Mouse (Mus musculus): ENCODE measurements around the gene Cga. TPM values are rescaled to one million over a fixed set of nuclear protein-coding genes. Genes with fewer than 3 reads are reported as not detected.

The Cga gene
- total and polyA plus RNA-seq, 3 experiments, result not detected

DNA sequence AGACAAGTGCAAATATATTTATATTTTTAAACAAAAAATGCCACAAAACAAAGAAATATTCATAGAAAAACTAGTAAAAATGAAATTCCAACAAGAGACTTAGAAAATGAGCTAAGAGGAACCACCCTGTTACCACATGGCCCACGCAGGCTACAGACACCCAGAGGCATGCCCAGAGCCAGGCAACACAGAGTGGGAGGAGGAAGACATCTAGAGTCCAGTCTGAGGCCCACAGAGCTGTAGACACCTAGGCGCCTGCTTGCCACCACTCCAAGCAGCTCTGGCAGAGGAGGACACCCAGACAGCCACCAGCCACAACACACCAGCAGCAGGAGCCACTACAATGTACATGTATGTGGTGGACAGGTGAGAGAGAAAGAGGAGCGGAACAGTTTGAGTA lies 34.7 kb upstream of the Cga start:
- H3K4me3 ChIP-seq, result no peak overlapping the region
- peaks cover 6% of the 10 kb centered on the region for H3K79me2 ChIP-seq (replicated peaks; ENCODE audit: control insufficient read depth, insufficient read depth, low read length)
- H3K27me3 ChIP-seq (ENCODE audit: control insufficient read depth, insufficient read depth, low read length), result no peaks in the 10 kb centered on the region
- H3K36me3 ChIP-seq (ENCODE audit: control insufficient read depth, insufficient read depth, low read length), result peaks cover 7% of the 10 kb centered on the region
- H3K27ac ChIP-seq, result no peak overlapping the region
- 87% methylated on average over 3 of the region's 3 CpGs for WGBS
- TF ChIP-seq CTCF (IDR thresholded peaks at IDR 0.05) (no peak), POLR2A (IDR thresholded peaks at IDR 0.05; ENCODE audit: insufficient read depth, low read depth, low read length) (no peak), EP300 (IDR thresholded peaks at IDR 0.05; ENCODE audit: insufficient read depth, low read depth, low read length) (no peak)
- no peak for DNase-seq
- no peak overlapping the region for H3K9ac ChIP-seq (ENCODE audit: low read depth, low read length)
- H3K4me1 ChIP-seq (ENCODE audit: control insufficient read depth, insufficient read depth, low read length), result peaks cover 4% of the 10 kb centered on the region
- intact Hi-C loops (cut with DNase I), result no loop called here

- Histone ChIP-seq H3K9ac (ENCODE audit: low read depth, low read length) (no peak overlapping the region), H3K4me3 (no peak overlapping the region), H3K27me3 (ENCODE audit: control insufficient read depth, insufficient read depth, low read length) (no peaks in the 10 kb centered on the region), H3K36me3 (ENCODE audit: control insufficient read depth, insufficient read depth, low read length) (peaks cover 7% of the 10 kb centered on the region), H3K27ac (no peak overlapping the region), H3K79me2 (replicated peaks; ENCODE audit: control insufficient read depth, insufficient read depth, low read length) (peaks cover 7% of the 10 kb centered on the region), H3K4me1 (ENCODE audit: control insufficient read depth, insufficient read depth, low read length) (peaks cover 4% of the 10 kb centered on the region)
- no peak for TF ChIP-seq EP300 (IDR thresholded peaks at IDR 0.05; ENCODE audit: insufficient read depth, low read depth, low read length)
- TF ChIP-seq POLR2A (IDR thresholded peaks at IDR 0.05; ENCODE audit: insufficient read depth, low read depth, low read length), result no peak
- TF ChIP-seq CTCF (IDR thresholded peaks at IDR 0.05), result no peak
- intact Hi-C loops (cut with DNase I), result no loop called here
- WGBS, result 75% methylated on average over 3 of the region's 3 CpGs
- DNase-seq, result no peak
Observed at GRCm38 (mm10) chr4:34859416-34859815, 34.2 kb upstream of the Cga start.

DNA sequence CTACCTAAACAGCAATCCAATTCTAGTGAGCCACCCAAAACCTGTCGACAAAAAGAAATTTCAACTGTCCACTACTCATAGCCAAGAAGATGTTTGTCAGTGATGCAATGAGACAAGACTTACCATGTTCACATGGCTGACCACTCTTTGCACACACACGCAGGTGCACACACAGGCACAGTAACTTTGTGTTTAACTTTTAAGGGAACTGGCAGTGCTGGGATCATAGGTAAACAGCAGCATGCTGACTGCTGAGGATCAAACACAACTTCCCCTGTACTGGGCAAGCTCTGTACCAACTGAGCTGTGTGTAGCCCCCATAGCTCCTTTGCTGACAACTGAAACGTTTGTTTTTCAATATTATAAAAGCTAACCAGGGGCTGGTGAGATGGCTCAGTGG lies 32.1 kb upstream of the Cga start:
- DNase-seq, result no peak
- intact Hi-C loops (cut with DNase I), result loop anchor here (2.0 kb wide), 1 partner anchor 13 kb away; no protein-coding TSS in a partner anchor
- no peak overlapping the region for H3K27ac ChIP-seq

GRCm38 (mm10) chr4:34869813-34870212 lies 23.8 kb upstream of the Cga start:
- Histone ChIP-seq H3K27me3 (ENCODE audit: control insufficient read depth, insufficient read depth, low read length) (no peaks in the 10 kb centered on the region), H3K79me2 (replicated peaks; ENCODE audit: control insufficient read depth, insufficient read depth, low read length) (peaks cover 12% of the 10 kb centered on the region), H3K36me3 (ENCODE audit: control insufficient read depth, insufficient read depth, low read length) (peaks cover 10% of the 10 kb centered on the region), H3K27ac (no peak overlapping the region), H3K9ac (ENCODE audit: low read depth, low read length) (no peak overlapping the region), H3K4me3 (no peak overlapping the region), H3K4me1 (ENCODE audit: control insufficient read depth, insufficient read depth, low read length) (peaks cover 7% of the 10 kb centered on the region)
- 77% methylated on average over 3 of the region's 3 CpGs for WGBS
- no peak for DNase-seq
- TF ChIP-seq EP300 (IDR thresholded peaks at IDR 0.05; ENCODE audit: insufficient read depth, low read depth, low read length) (no peak), CTCF (IDR thresholded peaks at IDR 0.05) (no peak), POLR2A (IDR thresholded peaks at IDR 0.05; ENCODE audit: insufficient read depth, low read depth, low read length) (no peak)
- intact Hi-C loops (cut with DNase I), result loop anchor here (2.0 kb wide), 1 partner anchor 19 kb away; no protein-coding TSS in a partner anchor

More for the DNA sequence above, 32.1 kb upstream of the Cga start:
- peaks cover 7% of the 10 kb centered on the region for H3K79me2 ChIP-seq (replicated peaks; ENCODE audit: control insufficient read depth, insufficient read depth, low read length)
- H3K9ac ChIP-seq (ENCODE audit: low read depth, low read length), result no peak overlapping the region
- peaks cover 4% of the 10 kb centered on the region for H3K4me1 ChIP-seq (ENCODE audit: control insufficient read depth, insufficient read depth, low read length)
- H3K4me3 ChIP-seq, result no peak overlapping the region
- peaks cover 7% of the 10 kb centered on the region for H3K36me3 ChIP-seq (ENCODE audit: control insufficient read depth, insufficient read depth, low read length)
- no peaks in the 10 kb centered on the region for H3K27me3 ChIP-seq (ENCODE audit: control insufficient read depth, insufficient read depth, low read length)
- TF ChIP-seq CTCF (IDR thresholded peaks at IDR 0.05), result no peak
- no peak for TF ChIP-seq EP300 (IDR thresholded peaks at IDR 0.05; ENCODE audit: insufficient read depth, low read depth, low read length)
- TF ChIP-seq POLR2A (IDR thresholded peaks at IDR 0.05; ENCODE audit: insufficient read depth, low read depth, low read length), result no peak
- 82% methylated on average over 3 of the region's 3 CpGs for WGBS

GRCm38 (mm10) chr4:34872896-34873495 lies 20.6 kb upstream of the Cga start:
- TF ChIP-seq EP300 (IDR thresholded peaks at IDR 0.05; ENCODE audit: insufficient read depth, low read depth, low read length) (no peak), POLR2A (IDR thresholded peaks at IDR 0.05; ENCODE audit: insufficient read depth, low read depth, low read length) (no peak), CTCF (IDR thresholded peaks at IDR 0.05) (no peak)
- DNase-seq, result peak in 1 of 2 experiments; percentile 30
- intact Hi-C loops (cut with DNase I), result no loop called here

GRCm38 (mm10) chr4:34874234-34874633 lies 19.3 kb upstream of the Cga start:
- Histone ChIP-seq H3K36me3 (ENCODE audit: control insufficient read depth, insufficient read depth, low read length) (peaks cover 5% of the 10 kb centered on the region), H3K4me3 (no peak overlapping the region), H3K79me2 (replicated peaks; ENCODE audit: control insufficient read depth, insufficient read depth, low read length) (peaks cover 8% of the 10 kb centered on the region), H3K27me3 (ENCODE audit: control insufficient read depth, insufficient read depth, low read length) (no peaks in the 10 kb centered on the region), H3K27ac (no peak overlapping the region), H3K9ac (ENCODE audit: low read depth, low read length) (no peak overlapping the region), H3K4me1 (ENCODE audit: control insufficient read depth, insufficient read depth, low read length) (peaks cover 7% of the 10 kb centered on the region)
- intact Hi-C loops (cut with DNase I), result loop anchor here (2.0 kb wide), 1 partner anchor 13 kb away; no protein-coding TSS in a partner anchor
- no peak for DNase-seq
- 36% methylated on average over 1 of the region's 1 CpGs for WGBS
- TF ChIP-seq POLR2A (IDR thresholded peaks at IDR 0.05; ENCODE audit: insufficient read depth, low read depth, low read length) (no peak), CTCF (IDR thresholded peaks at IDR 0.05) (no peak), EP300 (IDR thresholded peaks at IDR 0.05; ENCODE audit: insufficient read depth, low read depth, low read length) (no peak)

More at GRCm38 (mm10) chr4:34872896-34873495, 20.6 kb upstream of the Cga start:
- Histone ChIP-seq H3K4me1 (ENCODE audit: control insufficient read depth, insufficient read depth, low read length) (peaks cover 7% of the 10 kb centered on the region), H3K4me3 (no peak overlapping the region), H3K27me3 (ENCODE audit: control insufficient read depth, insufficient read depth, low read length) (no peaks in the 10 kb centered on the region), H3K9ac (ENCODE audit: low read depth, low read length) (no peak overlapping the region), H3K27ac (no peak overlapping the region), H3K36me3 (ENCODE audit: control insufficient read depth, insufficient read depth, low read length) (peaks cover 10% of the 10 kb centered on the region), H3K79me2 (replicated peaks; ENCODE audit: control insufficient read depth, insufficient read depth, low read length) (peaks cover 10% of the 10 kb centered on the region)
- 78% methylated on average over 4 of the region's 4 CpGs for WGBS
